Mouse (Mus musculus): Measurements from ENCODE around the gene Frmpd1. TPM values are rescaled to one million over a fixed set of nuclear protein-coding genes. Genes with fewer than 3 reads are reported as not detected.

The Frmpd1 gene
- total and polyA plus RNA-seq, 2 experiments from 2014 or later = 3.0 to 9.6 TPM

DNA sequence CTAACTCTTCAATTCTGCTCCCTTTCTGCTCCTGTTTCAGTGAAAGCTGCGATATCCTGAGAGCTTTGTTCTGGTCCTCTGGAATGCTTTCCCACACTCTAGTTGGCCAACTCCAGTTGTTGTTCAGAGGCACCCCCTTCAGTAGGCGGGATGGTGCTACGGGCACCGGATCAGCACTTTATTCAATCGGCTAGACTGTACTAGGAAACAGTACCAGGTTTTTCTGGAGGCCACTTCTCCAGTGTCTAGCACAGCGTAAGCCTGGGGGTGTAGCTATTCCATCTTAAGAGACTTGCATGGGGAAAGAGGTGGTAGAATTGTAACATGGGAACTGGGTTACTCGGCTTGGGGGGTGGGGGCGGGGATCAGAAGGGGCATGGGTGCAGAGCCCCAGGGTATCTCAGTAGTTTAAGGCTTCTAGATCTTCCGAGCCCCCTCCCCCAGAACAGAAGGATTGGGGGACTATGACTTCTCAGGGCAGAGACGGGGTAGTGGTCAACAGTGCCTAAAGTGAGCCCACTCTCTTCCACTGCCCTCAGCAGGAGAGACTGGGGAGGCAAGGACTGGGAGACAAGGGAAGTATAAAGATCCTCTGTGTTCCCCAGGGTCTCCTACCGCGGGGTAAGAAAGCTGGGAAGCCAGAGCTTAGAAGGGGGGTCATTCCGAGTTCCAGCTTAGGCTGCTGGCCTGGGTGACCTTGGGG, 706 bp upstream of the Frmpd1 start:
- H3K36me3 ChIP-seq (ENCODE audit: insufficient read depth, low read length) = no peaks in the 10 kb centered on the region
- TF ChIP-seq CTCF (IDR thresholded peaks at IDR 0.05) = no peak
- H3K4me3 ChIP-seq (ENCODE audit: low read depth, low read length) = peak overlapping the region; percentile 78
- WGBS = 26% methylated on average over 13 of the region's 13 CpGs
- H3K9me3 ChIP-seq (ENCODE audit: low read length) = no peaks in the 10 kb centered on the region
- H3K27ac ChIP-seq (ENCODE audit: low read depth, low read length) = peak overlapping the region; percentile 32; the same call in 1 of the 2 replicates
- peak; percentile 53; the same call in 1 of the 2 replicates for ATAC-seq (ENCODE audit: low FRiP score)
- H3K27me3 ChIP-seq (ENCODE audit: insufficient read depth, low read length) = no peaks in the 10 kb centered on the region
- peak overlapping the region; percentile 68 for H3K9ac ChIP-seq (replicated peaks; ENCODE audit: low read length, poor library complexity, severe bottlenecking)
- peak; percentile 48 for DNase-seq (ENCODE audit: low spot score)
- no peaks in the 10 kb centered on the region for H3K4me1 ChIP-seq (ENCODE audit: insufficient read depth, low read length)
- H3K4me2 ChIP-seq (ENCODE audit: low read depth, low read length, poor library complexity, severe bottlenecking) = peak overlapping the region; percentile 97

DNA sequence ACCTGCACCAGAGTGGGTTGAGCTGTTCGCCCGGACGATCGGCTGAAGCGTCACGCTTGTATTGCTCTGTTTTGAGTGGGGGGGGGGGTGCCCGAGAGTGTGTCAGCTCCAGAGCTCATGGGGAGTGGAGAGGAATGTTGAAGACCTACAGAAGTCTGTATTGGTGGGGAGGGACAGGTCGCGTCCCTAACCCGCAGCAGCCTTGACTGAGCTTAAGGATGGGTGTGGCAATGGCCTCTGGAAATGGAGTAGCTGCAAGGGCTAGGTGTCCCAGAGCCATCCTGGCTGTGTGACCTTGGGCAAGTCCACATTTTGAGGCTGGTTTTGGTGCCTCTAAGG, 625 bp downstream of the Frmpd1 start:
- H3K4me2 ChIP-seq (ENCODE audit: low read depth, low read length, poor library complexity, severe bottlenecking) = peak overlapping the region; percentile 97
- H3K4me1 ChIP-seq (ENCODE audit: insufficient read depth, low read length) = no peaks in the 10 kb centered on the region; the same call in 1 of the 2 replicates
- ATAC-seq (ENCODE audit: low FRiP score) (peak; percentile 20; the same call in 1 of the 2 replicates), DNase-seq (ENCODE audit: low spot score) (no peak)
- H3K36me3 ChIP-seq (ENCODE audit: insufficient read depth, low read length) = no peaks in the 10 kb centered on the region
- H3K27ac ChIP-seq (ENCODE audit: low read depth, low read length) = no peak overlapping the region
- H3K9ac ChIP-seq (replicated peaks; ENCODE audit: low read length, poor library complexity, severe bottlenecking) = peak overlapping the region; percentile 68
- no peak for TF ChIP-seq CTCF (IDR thresholded peaks at IDR 0.05)
- no peaks in the 10 kb centered on the region for H3K9me3 ChIP-seq (ENCODE audit: low read length)
- H3K4me3 ChIP-seq (ENCODE audit: low read depth, low read length) = peak overlapping the region; percentile 78
- WGBS = 2% methylated on average over 10 of the region's 10 CpGs
- no peaks in the 10 kb centered on the region for H3K27me3 ChIP-seq (ENCODE audit: insufficient read depth, low read length)

DNA sequence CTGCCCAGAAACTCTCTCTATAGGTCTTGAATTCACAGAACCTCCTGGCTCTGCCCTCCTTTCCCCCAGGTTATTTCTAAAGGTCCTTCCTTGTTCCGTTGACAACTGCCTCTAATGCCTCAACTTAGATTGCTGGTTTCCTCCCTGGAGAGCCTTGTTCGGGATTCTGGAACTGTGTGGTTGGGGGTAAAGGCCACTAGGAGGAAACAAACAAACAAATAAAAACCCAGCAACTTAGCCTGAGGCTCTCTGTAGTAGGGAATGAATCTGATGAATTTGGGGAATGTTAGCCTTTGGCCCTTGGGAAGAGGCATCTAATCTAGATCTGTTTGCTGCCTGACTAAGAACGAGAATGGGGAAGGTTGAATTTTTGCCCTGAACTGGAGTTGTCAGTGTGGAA, 13.6 kb downstream of the Frmpd1 start:
- no peaks in the 10 kb centered on the region for H3K9me3 ChIP-seq (ENCODE audit: low read length)
- H3K36me3 ChIP-seq (ENCODE audit: insufficient read depth, low read length) = no peaks in the 10 kb centered on the region
- H3K4me2 ChIP-seq (ENCODE audit: low read depth, low read length, poor library complexity, severe bottlenecking) = no peak overlapping the region
- H3K9ac ChIP-seq (replicated peaks; ENCODE audit: low read length, poor library complexity, severe bottlenecking) = no peak overlapping the region
- WGBS = 74% methylated on average over 3 of the region's 3 CpGs
- no peaks in the 10 kb centered on the region for H3K4me1 ChIP-seq (ENCODE audit: insufficient read depth, low read length)
- DNase-seq (ENCODE audit: low spot score) (no peak), ATAC-seq (ENCODE audit: low FRiP score) (no peak)
- H3K4me3 ChIP-seq (ENCODE audit: low read depth, low read length) = no peak overlapping the region
- no peaks in the 10 kb centered on the region for H3K27me3 ChIP-seq (ENCODE audit: insufficient read depth, low read length)
- TF ChIP-seq CTCF (IDR thresholded peaks at IDR 0.05) = no peak
- no peak overlapping the region for H3K27ac ChIP-seq (ENCODE audit: low read depth, low read length)

DNA sequence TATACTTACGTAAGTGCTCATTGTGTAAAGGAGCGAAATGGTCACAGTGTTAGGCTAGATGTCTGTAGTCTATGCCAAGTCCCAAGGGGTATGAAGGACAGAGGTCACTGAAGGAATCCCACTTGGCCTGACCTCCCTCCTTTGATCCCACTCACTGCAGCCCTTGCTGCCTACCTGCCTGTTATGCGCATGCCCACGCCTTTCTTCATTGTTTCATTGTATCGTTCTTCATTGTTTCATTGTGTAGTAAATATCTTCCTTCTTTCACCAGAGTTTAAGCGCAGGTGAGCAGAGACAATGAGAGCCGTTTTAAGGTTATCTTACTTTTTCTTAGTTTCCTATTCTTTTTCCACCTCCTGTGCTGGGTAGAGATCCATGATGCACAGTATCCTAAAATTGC, 18.6 kb downstream of the Frmpd1 start:
- ATAC-seq (ENCODE audit: low FRiP score) = no peak
- H3K27ac ChIP-seq (ENCODE audit: low read depth, low read length) = no peak overlapping the region
- DNase-seq (ENCODE audit: low spot score) = no peak
- no peaks in the 10 kb centered on the region for H3K36me3 ChIP-seq (ENCODE audit: insufficient read depth, low read length)
- H3K4me1 ChIP-seq (ENCODE audit: insufficient read depth, low read length) = peaks cover 2% of the 10 kb centered on the region; the same call in 1 of the 2 replicates
- no peak overlapping the region for H3K4me2 ChIP-seq (ENCODE audit: low read depth, low read length, poor library complexity, severe bottlenecking)
- TF ChIP-seq CTCF (IDR thresholded peaks at IDR 0.05) = no peak
- no peak overlapping the region for H3K4me3 ChIP-seq (ENCODE audit: low read depth, low read length)
- no peaks in the 10 kb centered on the region for H3K9me3 ChIP-seq (ENCODE audit: low read length)
- H3K27me3 ChIP-seq (ENCODE audit: insufficient read depth, low read length) = no peaks in the 10 kb centered on the region
- H3K9ac ChIP-seq (replicated peaks; ENCODE audit: low read length, poor library complexity, severe bottlenecking) = no peak overlapping the region
- WGBS = 93% methylated on average over 7 of the region's 7 CpGs

DNA sequence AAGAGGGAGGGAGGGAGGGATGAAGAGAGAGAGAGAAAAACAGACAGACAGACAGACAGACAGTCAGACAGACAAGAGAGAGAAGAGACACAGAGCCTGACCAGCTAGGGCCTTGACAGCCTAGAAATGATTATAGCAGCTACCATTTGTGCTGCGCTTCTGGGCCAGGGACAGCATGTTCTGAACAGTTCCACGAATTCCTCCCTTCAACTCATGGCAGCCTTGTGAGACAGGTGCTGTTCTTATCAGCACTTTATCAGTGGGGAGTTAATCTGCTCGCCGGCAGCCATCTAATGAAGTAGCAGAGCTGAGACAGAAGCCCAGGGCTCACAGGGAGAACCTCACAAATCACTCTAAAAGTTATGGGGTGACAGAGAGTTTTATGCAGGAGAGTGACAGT, 22.8 kb downstream of the Frmpd1 start:
- H3K27ac ChIP-seq (ENCODE audit: low read depth, low read length) = no peak overlapping the region
- no peaks in the 10 kb centered on the region for H3K27me3 ChIP-seq (ENCODE audit: insufficient read depth, low read length)
- no peak overlapping the region for H3K4me3 ChIP-seq (ENCODE audit: low read depth, low read length)
- ATAC-seq (ENCODE audit: low FRiP score) (no peak), DNase-seq (ENCODE audit: low spot score) (no peak)
- no peaks in the 10 kb centered on the region for H3K9me3 ChIP-seq (ENCODE audit: low read length)
- WGBS = 58% methylated on average over 4 of the region's 4 CpGs
- H3K9ac ChIP-seq (replicated peaks; ENCODE audit: low read length, poor library complexity, severe bottlenecking) = no peak overlapping the region
- H3K4me1 ChIP-seq (ENCODE audit: insufficient read depth, low read length) = peaks cover 2% of the 10 kb centered on the region; the same call in 1 of the 2 replicates
- no peak overlapping the region for H3K4me2 ChIP-seq (ENCODE audit: low read depth, low read length, poor library complexity, severe bottlenecking)
- H3K36me3 ChIP-seq (ENCODE audit: insufficient read depth, low read length) = no peaks in the 10 kb centered on the region
- no peak for TF ChIP-seq CTCF (IDR thresholded peaks at IDR 0.05)

DNA sequence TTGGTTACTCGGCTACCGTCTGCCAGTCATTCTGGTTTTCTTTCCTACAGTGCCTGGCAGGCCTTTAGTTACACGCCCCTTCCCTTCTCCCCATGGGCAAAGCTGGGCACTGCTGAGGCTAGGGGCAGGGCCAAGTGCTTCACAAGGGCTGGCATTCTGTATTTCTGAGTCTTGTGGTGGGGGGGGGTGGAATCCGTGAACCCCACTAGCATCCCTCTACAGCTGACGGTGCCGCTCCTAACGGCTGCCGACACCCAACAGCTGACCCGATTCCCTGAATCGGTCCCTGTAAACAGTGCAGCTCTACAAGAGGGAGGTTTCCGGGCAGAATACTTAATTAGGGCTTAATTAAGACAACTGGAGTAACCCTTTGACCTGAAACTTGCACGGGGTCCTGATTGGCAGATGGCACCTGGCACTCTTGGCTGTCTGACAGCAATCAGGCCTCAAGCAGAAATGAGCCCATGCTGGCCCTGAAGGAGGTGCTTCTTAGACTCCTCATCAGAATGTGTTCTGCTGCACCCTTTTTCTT, 24.2 kb downstream of the Frmpd1 start:
- Histone ChIP-seq H3K4me3 (ENCODE audit: low read depth, low read length) (no peak overlapping the region), H3K27me3 (ENCODE audit: insufficient read depth, low read length) (no peaks in the 10 kb centered on the region), H3K9me3 (ENCODE audit: low read length) (no peaks in the 10 kb centered on the region), H3K27ac (ENCODE audit: low read depth, low read length) (no peak overlapping the region), H3K36me3 (ENCODE audit: insufficient read depth, low read length) (no peaks in the 10 kb centered on the region), H3K4me2 (ENCODE audit: low read depth, low read length, poor library complexity, severe bottlenecking) (no peak overlapping the region), H3K4me1 (ENCODE audit: insufficient read depth, low read length) (peaks cover 2% of the 10 kb centered on the region; the same call in 1 of the 2 replicates), H3K9ac (replicated peaks; ENCODE audit: low read length, poor library complexity, severe bottlenecking) (no peak overlapping the region)
- ATAC-seq (ENCODE audit: low FRiP score) = peak; percentile 62
- WGBS = 52% methylated on average over 12 of the region's 12 CpGs
- TF ChIP-seq CTCF (IDR thresholded peaks at IDR 0.05) = no peak
- DNase-seq (ENCODE audit: low spot score) = peak; percentile 82

Data from midbrain, postnatal 0 days (tissue).